Mouse (Mus musculus): ENCODE data around the gene Smyd2.

GRCm38 (mm10) chr1:189864846-189865560 is 57.2 kb downstream of the Smyd2 start:
- TF ChIP-seq CTCF (IDR thresholded peaks at IDR 0.05; ENCODE audit: borderline replicate concordance, control insufficient read depth, extremely low read depth, insufficient read depth, low read length, poor library complexity), result no peak
- no peak for TF ChIP-seq POLR2A (IDR thresholded peaks at IDR 0.05; ENCODE audit: control insufficient read depth, extremely low read depth, insufficient read depth, low read length, poor library complexity)

Data from thymus, adult 2 months (tissue).